Mouse (Mus musculus) heart, embryonic 10.5 days (tissue): Measurements from ENCODE around the gene Mprip. TPM values are rescaled to one million over a fixed set of nuclear protein-coding genes. Genes with fewer than 3 reads are reported as not detected.

Experiments
- DNase-seq: peaks from one replicate; pipeline ENCODE4 v3.0.0-alpha.2; 2017; ENCODE audit warnings: low spot score
- H3K27ac ChIP-seq: fragments of 300-500 bp; sonication (generic); 2 replicates; pipeline ENCODE4 v1.5.1; 2016; ENCODE audit warnings: mild to moderate bottlenecking
- H3K27me3 ChIP-seq: fragments of 300-500 bp; sonication (generic); 2 replicates; pipeline ENCODE4 v1.6.1; 2016; ENCODE audit warnings: mild to moderate bottlenecking; ENCODE audit not compliant: poor library complexity, insufficient read depth, severe bottlenecking
- H3K36me3 ChIP-seq: fragments of 300-500 bp; sonication (generic); 2 replicates; pipeline ENCODE4 v1.6.1; 2016; ENCODE audit warnings: mild to moderate bottlenecking, moderate library complexity
- H3K4me1 ChIP-seq: fragments of 300-500 bp; sonication (generic); 2 replicates; pipeline ENCODE4 v1.6.1; 2016; ENCODE audit warnings: mild to moderate bottlenecking
- H3K4me3 ChIP-seq: fragments of 300-500 bp; sonication (generic); 2 replicates; pipeline ENCODE4 v1.5.1; 2016; ENCODE audit warnings: mild to moderate bottlenecking, moderate library complexity
- H3K9me3 ChIP-seq: fragments of 300-500 bp; sonication (generic); 2 replicates; pipeline ENCODE4 v1.6.1; 2016; ENCODE audit warnings: mild to moderate bottlenecking, moderate library complexity
- WGBS: fragments of 180-500 bp; shearing (Covaris S2); methylation state at CpG from one replicate; pipeline ENCODE4 v1.1.7; 2016; 5-methylcytosine and 5-hydroxymethylcytosine counted together
- polyA plus RNA-seq: library from polyadenylated mRNA; unstranded; fragments of >200 nt; fragmentation: Nextera tagmentation; extraction: Ambion mirVana; gene quantifications from 2 replicates; pipeline ENCODE4 v1.2.1, GENCODE M21; 2016

Gene Mprip
- polyA plus RNA-seq, 1 experiment from 2014 or later: 36.6 TPM

- H3K9me3 ChIP-seq: no peaks in the 10 kb centered on the region
- DNase-seq: no peak
- peaks cover 100% of the 10 kb centered on the region for H3K36me3 ChIP-seq
- H3K27ac ChIP-seq: no peak overlapping the region
- H3K27me3 ChIP-seq: no peaks in the 10 kb centered on the region
- no peak overlapping the region for H3K4me3 ChIP-seq
- H3K4me1 ChIP-seq: no peaks in the 10 kb centered on the region
- 83% methylated on average over 3 of the region's 3 CpGs for WGBS
Observed at GRCm38 (mm10) chr11:59821625-59822024, 160.5 kb downstream of the Mprip start.

Other genes with a start within 250 kb of the Mprip start
- gene Jmjd4, start 211.3 kb upstream of the Mprip start, polyA plus RNA-seq: 14.5 and 15.3 TPM in 2 replicates
- gene Snap47, start 210.1 kb upstream of the Mprip start, polyA plus RNA-seq: 120 and 123 TPM in 2 replicates
- gene Zfp867, start 188.8 kb upstream of the Mprip start, polyA plus RNA-seq: 5.2 and 5.9 TPM in 2 replicates
- 19.9 and 22.9 TPM in 2 replicates for gene Zkscan17, start 134.6 kb upstream of the Mprip start, polyA plus RNA-seq
- 0.40 TPM in 1 of 2 replicates, not detected in the other for gene Nlrp3, start 119.7 kb upstream of the Mprip start, polyA plus RNA-seq
- gene Olfr222, start 85.1 kb upstream of the Mprip start, polyA plus RNA-seq: not detected in 2 replicates
- gene Olfr223, start 68.0 kb upstream of the Mprip start, polyA plus RNA-seq: not detected in 2 replicates
- gene Pld6, start 126.3 kb downstream of the Mprip start, polyA plus RNA-seq: 5.3 and 6.5 TPM in 2 replicates
- gene Flcn, start 148.7 kb downstream of the Mprip start, polyA plus RNA-seq: 24.7 and 25.0 TPM in 2 replicates
- 39.4 and 39.9 TPM in 2 replicates for gene Nt5m, start 178.1 kb downstream of the Mprip start, polyA plus RNA-seq
- gene Cops3, start 178.5 kb downstream of the Mprip start, polyA plus RNA-seq: 192 and 210 TPM in 2 replicates